Mouse (Mus musculus): ENCODE results near the gene Zbed6. TPM values are rescaled to one million over a fixed set of nuclear protein-coding genes. Genes with fewer than 3 reads are reported as not detected.
A peak's percentile ranks its signal among the peaks of the same experiment; 100 is the strongest.

Zbed6 gene
- total RNA-seq, 1 experiment from 2014 or later = 36.1 TPM

- no peak for ATAC-seq (ENCODE audit: extremely low read depth, insufficient number of reproducible peaks, low FRiP score, poor library complexity, severe bottlenecking)
Measured at GRCm38 (mm10) chr1:133664203-133664970, 3.7 kb upstream of the Zbed6 start.

DNA sequence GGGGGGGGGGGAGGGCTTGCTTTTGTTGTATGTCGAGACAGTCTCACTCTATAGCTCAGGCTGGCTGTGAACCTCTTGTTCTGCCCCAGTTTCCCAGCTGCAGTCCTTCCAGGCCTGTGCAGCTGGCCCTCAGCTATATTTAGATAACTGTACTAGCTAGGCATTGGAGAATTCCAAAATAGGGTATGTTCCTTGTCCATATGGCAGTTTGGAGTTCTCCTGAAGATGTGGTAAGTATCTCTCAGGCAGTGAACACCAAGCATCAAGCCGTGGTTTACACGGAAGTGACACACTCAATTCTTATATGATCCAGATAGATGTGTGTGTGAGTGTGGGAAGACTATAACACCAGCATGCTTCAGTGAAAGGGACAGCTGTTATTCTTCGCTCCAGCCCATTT is 2.7 kb upstream of the Zbed6 start:
- ATAC-seq (ENCODE audit: extremely low read depth, insufficient number of reproducible peaks, low FRiP score, poor library complexity, severe bottlenecking) = no peak

DNA sequence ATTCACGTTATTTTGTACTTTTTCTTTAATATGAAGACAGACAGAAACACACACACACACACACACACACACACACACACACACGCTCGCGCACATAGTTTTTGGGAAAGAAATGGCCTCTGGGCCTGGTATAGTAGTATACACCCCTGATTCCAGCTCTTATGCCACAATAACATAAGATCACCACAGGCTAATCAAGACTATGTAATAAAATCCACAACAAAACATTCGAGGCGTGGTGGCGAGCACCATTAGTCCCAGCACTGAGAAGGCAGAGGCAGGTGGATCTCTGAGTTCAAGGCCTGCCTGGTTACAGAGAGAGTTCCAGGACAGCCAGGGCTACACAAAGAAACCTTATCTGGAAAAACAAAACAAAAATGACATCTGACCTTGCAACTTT is 2.3 kb upstream of the Zbed6 start:
- ATAC-seq (ENCODE audit: extremely low read depth, insufficient number of reproducible peaks, low FRiP score, poor library complexity, severe bottlenecking) = no peak

- ATAC-seq (ENCODE audit: extremely low read depth, insufficient number of reproducible peaks, low FRiP score, poor library complexity, severe bottlenecking) = peak; percentile 100
Measured at GRCm38 (mm10) chr1:133661203-133661933, 683 bp upstream of the Zbed6 start, which contains the start of gene Gm38394. Gene Gm38394, minus strand, starts transcription at chr1:133661318.

DNA sequence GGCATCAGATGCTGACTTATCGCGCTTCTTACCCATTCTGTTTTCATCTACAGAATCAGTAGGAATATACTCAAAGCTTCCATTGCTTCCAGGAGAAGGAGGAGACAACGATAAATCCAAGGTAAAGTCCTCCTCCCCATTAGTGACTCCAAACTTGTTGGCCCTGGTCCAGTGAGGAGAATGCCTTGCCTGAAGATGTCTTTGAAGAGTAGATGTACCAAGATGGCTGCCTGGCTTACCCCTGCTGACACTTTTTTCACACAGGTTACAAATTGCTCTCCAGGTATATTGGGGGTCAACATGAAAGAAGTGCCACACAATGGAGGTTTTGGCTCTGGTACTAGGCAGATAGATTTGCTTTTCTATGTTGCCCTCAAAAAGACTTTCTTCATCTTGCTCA is 1.8 kb downstream of the Zbed6 start:
- no peak for ATAC-seq (ENCODE audit: extremely low read depth, insufficient number of reproducible peaks, low FRiP score, poor library complexity, severe bottlenecking)

DNA sequence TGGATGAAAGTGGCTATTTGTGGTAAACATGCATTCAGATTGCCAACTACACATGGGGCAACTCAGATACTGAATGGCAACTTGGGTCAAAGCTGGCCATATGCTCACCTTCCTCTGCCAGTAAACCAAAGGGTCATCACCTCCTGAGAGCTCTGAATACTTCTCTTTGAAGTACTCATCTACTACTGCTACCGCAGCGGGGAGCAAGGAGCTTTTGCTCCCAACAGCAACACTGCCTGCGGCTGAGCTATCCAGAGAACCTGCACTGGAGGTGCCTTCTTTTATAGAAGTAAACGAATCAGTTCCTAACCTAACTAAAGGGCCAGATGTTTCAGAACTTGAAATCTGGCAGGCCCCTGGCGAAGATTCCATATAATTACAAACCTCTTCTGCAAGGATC is 3.9 kb downstream of the Zbed6 start:
- no peak for ATAC-seq (ENCODE audit: extremely low read depth, insufficient number of reproducible peaks, low FRiP score, poor library complexity, severe bottlenecking)

- ATAC-seq (ENCODE audit: extremely low read depth, insufficient number of reproducible peaks, low FRiP score, poor library complexity, severe bottlenecking) = no peak
Measured at GRCm38 (mm10) chr1:133653033-133653432, 7.7 kb downstream of the Zbed6 start.

- ATAC-seq (ENCODE audit: extremely low read depth, insufficient number of reproducible peaks, low FRiP score, poor library complexity, severe bottlenecking) = no peak
Measured at GRCm38 (mm10) chr1:133650288-133651055, 10.2 kb downstream of the Zbed6 start.

GRCm38 (mm10) chr1:133645652-133646051 is 15.0 kb downstream of the Zbed6 start:
- ATAC-seq (ENCODE audit: extremely low read depth, insufficient number of reproducible peaks, low FRiP score, poor library complexity, severe bottlenecking) = no peak

- no peak for ATAC-seq (ENCODE audit: extremely low read depth, insufficient number of reproducible peaks, low FRiP score, poor library complexity, severe bottlenecking)
Measured at GRCm38 (mm10) chr1:133641163-133641562, 19.5 kb downstream of the Zbed6 start.

DNA sequence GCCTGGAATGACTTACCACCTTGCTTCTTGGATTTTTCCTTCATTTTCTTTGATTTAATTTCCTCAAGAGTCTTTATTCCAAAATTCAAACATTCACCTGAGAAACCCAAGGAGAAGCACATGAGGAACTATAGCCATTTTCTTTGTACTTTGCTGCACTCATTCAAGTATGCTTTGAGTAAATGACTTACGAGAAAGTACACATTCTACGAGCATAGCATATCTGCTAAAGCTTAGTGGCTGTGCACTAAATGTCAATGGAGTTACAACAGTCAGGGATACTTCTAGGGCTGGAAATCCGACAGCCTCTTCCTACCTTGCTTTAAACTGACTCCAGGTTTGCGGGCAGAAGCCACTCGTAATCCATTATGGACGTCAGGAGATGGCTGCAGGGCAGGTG is 22.2 kb downstream of the Zbed6 start:
- ATAC-seq (ENCODE audit: extremely low read depth, insufficient number of reproducible peaks, low FRiP score, poor library complexity, severe bottlenecking) = no peak

- no peak for ATAC-seq (ENCODE audit: extremely low read depth, insufficient number of reproducible peaks, low FRiP score, poor library complexity, severe bottlenecking)
Measured at GRCm38 (mm10) chr1:133632168-133632567, 28.5 kb downstream of the Zbed6 start.

DNA sequence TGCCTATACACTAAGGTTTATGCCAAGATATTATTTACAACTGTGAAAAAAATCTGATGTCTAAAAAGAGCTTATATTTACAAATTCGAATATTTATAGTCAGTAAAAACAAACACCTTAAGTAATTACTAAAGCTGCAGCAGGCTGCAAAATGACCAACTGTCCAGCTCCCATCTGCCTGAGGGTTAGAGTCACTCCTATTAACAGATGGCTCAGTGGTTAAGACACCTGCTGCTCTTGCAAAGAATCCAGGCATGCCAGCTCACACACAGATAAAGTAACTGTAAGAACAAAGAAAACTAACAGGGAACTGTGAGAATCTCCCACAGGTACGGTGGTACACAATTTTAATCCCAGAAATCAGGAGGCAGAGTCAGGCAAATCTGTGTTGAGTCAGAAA is 35.6 kb downstream of the Zbed6 start:
- no peak for ATAC-seq (ENCODE audit: extremely low read depth, insufficient number of reproducible peaks, low FRiP score, poor library complexity, severe bottlenecking)

- no peak for ATAC-seq (ENCODE audit: extremely low read depth, insufficient number of reproducible peaks, low FRiP score, poor library complexity, severe bottlenecking)
Measured at GRCm38 (mm10) chr1:133618311-133618710, 42.4 kb downstream of the Zbed6 start.

DNA sequence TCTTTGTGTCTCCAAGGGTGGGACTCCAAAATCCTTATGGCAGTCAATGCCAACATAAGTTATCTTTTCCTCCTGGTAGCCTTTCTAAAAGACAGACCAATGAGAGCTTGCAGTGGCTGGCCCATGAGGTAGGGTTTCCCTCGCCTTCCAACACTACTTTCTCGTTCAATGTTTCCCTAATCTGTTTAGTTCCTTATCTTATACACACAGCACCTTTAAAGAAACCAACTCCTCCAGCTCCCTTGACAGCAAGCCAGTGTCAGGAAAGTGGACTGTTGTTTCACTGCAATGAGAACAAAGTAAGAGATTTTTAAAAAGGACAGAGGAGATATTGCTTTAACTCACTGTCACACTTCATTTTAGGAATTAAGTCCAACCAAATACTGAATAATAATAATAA is 42.8 kb downstream of the Zbed6 start:
- no peak for ATAC-seq (ENCODE audit: extremely low read depth, insufficient number of reproducible peaks, low FRiP score, poor library complexity, severe bottlenecking)

- ATAC-seq (ENCODE audit: extremely low read depth, insufficient number of reproducible peaks, low FRiP score, poor library complexity, severe bottlenecking) = no peak
Measured at GRCm38 (mm10) chr1:133613817-133614216, 46.9 kb downstream of the Zbed6 start.

GRCm38 (mm10) chr1:133611436-133611835 is 49.2 kb downstream of the Zbed6 start:
- ATAC-seq (ENCODE audit: extremely low read depth, insufficient number of reproducible peaks, low FRiP score, poor library complexity, severe bottlenecking) = no peak

DNA sequence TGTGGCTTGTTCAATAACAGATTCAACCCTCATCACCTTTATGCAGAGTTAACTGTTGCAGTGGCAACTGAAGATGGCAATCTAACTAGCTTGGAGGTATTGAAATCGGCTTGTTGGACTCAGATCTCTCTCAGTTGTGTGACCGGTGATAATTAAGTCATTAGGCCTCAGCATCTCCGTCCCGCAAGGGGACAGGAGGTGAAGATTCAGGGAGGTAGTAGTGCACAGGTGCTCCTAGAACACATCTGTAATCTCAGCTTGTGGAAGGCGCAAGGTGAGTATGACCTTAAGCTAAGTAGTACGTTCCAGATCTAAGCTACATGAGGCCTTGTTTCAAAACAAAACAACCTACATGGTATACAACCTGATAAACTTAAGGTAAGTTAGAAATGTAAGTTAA is 50.1 kb downstream of the Zbed6 start:
- no peak for ATAC-seq (ENCODE audit: extremely low read depth, insufficient number of reproducible peaks, low FRiP score, poor library complexity, severe bottlenecking)

DNA sequence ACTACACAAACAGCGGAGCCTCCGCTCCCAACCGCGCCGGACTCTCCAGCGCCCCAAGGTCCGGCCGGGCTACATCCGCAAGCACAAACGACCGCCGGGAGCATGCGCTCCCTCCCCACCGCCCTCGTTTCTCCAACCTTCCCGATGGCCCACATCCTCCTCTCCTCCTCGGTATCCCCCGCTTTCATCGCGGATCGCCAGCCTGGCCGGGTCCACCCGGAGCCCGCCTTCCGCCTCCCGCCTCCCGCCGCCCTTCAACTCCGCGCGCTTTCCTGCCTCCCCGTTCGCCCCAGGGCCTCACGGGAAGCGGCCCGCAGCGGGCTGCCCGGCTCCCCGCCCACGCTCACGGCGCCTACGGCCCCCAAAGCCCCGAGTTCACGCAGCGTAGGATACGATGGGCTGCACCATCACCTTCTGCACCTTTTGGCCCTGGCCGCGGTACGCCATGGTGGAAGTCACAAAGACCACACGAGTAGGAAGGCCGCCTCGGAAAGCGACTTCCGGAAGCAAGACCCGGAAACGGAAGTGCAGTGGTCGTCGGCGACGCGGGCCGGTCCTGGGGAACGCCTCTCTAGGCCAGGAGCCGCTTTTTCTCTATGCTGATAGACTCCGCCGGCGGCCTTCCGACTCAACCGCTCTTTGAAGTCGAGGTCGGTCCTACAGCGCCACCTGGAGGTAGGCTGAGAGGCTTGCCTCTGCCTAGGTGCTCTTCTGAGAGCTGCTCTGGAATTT is 50.7 kb downstream of the Zbed6 start, which contains the start of gene Snrpe:
Snrpe (minus strand) TSS at position 521 of the 732 bp plus-strand sequence.
- ATAC-seq (ENCODE audit: extremely low read depth, insufficient number of reproducible peaks, low FRiP score, poor library complexity, severe bottlenecking) = peak; percentile 98
